Mouse (Mus musculus) common myeloid progenitor, adult 5-6 weeks (primary cell): ENCODE data around the gene Spast. TPM values are rescaled to one million over a fixed set of nuclear protein-coding genes. Genes with fewer than 3 reads are reported as not detected.
"Not testable (repeated sequence)": the region's sequence is repeated elsewhere in the genome, so short reads cannot be mapped to it uniquely, and the experiment has no call there.

Experiments
- ATAC-seq: replicated peaks from 2 replicates; pipeline ENCODE4 v1.8.0; 2016; ENCODE audit warnings: low read depth, mild to moderate bottlenecking, moderate TSS enrichment, inconsistent platforms; ENCODE audit not compliant: poor library complexity, severe bottlenecking
- total RNA-seq: library from RNA; stranded (forward); fragments of 200-1000, 187-1606 nt; gene quantifications from 2 replicates; pipeline ENCODE4 v1.2.3, GENCODE M21; 2017

Spast gene
- total RNA-seq: 54.4 and 55.8 TPM in 2 replicates

DNA sequence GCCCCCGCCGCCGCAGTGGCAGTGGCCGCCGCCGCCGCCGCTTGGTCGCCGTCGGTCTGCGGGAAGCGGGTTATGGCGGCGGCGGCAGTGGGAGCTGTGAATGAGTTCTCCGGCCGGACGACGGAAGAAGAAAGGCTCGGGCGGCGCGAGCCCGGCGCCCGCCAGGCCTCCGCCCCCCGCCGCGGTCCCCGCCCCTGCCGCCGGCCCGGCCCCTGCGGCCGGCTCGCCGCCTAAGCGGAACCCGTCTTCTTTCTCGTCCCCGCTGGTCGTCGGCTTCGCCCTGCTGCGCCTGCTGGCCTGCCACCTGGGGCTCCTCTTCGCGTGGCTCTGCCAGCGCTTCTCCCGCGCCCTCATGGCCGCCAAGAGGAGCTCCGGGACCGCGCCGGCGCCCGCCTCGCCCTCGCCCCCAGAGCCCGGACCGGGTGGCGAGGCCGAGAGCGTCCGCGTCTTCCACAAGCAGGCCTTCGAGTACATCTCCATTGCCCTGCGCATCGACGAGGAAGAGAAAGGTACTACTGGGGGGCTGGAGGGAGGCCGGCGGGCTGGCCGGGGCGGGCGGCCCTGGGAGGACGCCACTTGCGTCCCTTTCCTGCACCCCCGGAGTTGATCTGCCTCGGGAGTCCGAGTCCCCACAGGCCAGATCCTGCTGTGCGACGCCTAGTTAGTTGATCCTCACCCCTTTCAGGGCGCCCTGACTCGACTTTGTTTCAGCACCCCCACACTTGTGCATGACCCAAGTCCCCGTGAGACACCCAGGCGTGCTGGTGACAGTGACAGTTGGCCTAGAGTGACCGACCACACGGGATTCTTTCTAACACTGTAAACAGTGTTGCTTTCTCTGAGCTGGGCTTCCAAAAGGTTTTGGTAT is at the start of gene Spast:
Gene Spast, plus strand, starts transcription at position 51 of the 868 bp plus-strand sequence.
- peak; percentile 48 for ATAC-seq

GRCm38 (mm10) chr17:74290198-74290597 is 48.6 kb upstream of the Spast start:
- no peak for ATAC-seq

- no peak for ATAC-seq
These were observed 47.9 kb upstream of the Spast start for GRCm38 (mm10) chr17:74290869-74291268.

GRCm38 (mm10) chr17:74291640-74292361 is 47.0 kb upstream of the Spast start:
- no peak for ATAC-seq

- ATAC-seq: 0 out of 2 replicates have a peak, but pooled peaks have one; percentile 3
These were observed 44.9 kb upstream of the Spast start for GRCm38 (mm10) chr17:74293687-74294425.

GRCm38 (mm10) chr17:74294426-74295025 is 44.3 kb upstream of the Spast start:
- peak; percentile 77 for ATAC-seq

- peak; percentile 55 for ATAC-seq
These were observed 43.5 kb upstream of the Spast start, which contains the start of gene Memo1 for GRCm38 (mm10) chr17:74295026-74295970. Memo1 (minus strand) TSS chr17:74295521.

- ATAC-seq: no peak
These were observed 42.5 kb upstream of the Spast start for GRCm38 (mm10) chr17:74296076-74296823.

DNA sequence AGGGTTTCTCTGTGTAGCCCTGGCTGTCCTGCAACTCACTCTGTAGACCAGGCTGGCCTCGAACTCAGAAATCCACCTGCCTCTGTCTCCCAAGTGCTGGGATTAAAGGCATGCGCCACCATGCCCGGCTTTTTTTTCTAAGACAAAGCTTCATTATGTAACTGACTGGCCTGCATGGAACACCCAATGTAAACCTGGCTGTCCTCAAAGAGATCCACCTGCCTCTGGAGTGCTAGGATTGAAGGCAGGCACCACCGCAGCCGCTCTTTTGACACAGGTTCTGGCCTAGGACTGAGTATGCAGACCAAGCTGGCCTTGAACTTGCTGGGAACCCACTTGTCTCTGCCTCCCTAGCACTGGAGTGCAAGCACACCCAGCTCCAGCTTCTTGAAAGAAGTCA is 41.8 kb upstream of the Spast start:
- ATAC-seq: not testable (repeated sequence)

- ATAC-seq: no peak
These were observed 38.7 kb upstream of the Spast start for GRCm38 (mm10) chr17:74300089-74300488.

GRCm38 (mm10) chr17:74304060-74304459 is 34.7 kb upstream of the Spast start:
- ATAC-seq: peak; percentile 50; the same call in 1 of the 2 replicates

GRCm38 (mm10) chr17:74305616-74306015 is 33.2 kb upstream of the Spast start:
- ATAC-seq: no peak

- ATAC-seq: no peak
These were observed 32.8 kb upstream of the Spast start for GRCm38 (mm10) chr17:74306021-74306420.

DNA sequence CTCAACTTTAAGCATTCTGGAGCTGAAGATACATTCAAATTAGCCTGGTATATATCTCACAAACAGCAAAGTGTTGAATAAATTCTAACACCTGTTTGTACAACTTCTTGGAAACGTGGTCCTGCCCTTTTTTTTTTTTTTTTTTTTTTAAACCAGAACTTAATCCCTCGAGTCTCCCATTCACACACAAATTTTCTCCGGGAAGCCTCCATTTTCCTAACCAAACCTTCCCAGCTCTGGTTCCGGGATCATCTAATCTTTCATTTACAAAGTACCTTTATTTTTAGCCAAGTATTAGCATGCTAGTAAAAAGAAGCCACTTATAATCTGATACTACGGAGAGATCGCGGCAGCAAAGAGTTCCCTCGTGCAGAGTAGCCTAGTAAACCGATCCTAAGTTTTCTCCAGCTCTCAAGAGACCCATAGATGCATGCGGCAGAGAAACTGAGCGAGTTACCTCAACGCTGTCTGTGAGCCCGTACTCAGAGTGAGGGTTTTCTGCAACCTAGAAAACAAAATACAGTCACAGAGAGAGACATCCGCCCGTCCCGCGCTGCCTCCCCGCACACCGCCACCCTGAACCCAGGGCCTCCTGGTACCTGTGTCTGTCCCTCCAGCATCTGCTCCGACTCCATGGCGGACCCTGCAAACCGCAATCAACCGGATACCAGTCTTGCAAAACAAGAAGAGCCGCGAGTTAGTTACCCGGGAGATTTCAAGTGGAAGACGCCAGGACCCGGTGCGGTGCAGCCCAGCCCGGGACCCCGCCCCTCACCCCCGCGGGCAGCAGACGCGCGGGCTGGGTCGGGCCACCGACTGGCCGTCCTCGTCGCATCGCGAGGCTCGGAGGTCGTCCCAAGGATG is 23.1 kb upstream of the Spast start:
- ATAC-seq: no peak; the same call in 1 of the 2 replicates

DNA sequence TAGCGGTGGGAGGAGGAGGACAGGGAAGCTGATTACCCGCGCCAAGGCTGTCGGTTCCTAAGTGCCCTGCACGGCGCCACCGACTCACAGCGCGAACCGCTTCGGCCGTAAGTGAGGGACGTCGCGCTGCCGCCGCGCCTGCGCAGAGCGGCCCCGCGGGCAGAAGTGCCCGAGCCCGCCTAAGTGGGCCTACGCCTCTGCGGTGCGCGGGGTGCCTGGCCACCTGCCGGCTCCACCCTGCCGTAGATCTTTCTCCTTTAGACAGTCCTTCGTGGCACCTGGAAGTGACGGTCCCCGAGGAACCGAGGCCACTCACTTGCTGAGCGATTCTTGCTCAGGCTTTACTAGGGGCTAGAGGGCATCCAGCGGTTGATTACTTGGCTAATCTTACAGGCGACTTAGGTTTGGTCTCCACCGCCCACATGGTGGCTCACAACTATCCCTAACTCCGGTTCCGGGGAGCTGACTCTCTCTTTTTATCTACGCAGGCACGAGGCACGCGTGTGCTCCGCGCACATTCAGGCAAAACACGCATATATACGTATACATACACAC is 22.4 kb upstream of the Spast start:
- ATAC-seq: peak; percentile 84

GRCm38 (mm10) chr17:74318721-74319120 is 20.1 kb upstream of the Spast start:
- ATAC-seq: no peak
